Mouse (Mus musculus): ENCODE data around the gene Alcam. TPM values are rescaled to one million over a fixed set of nuclear protein-coding genes. Genes with fewer than 3 reads are reported as not detected.

Gene Alcam
- polyA plus RNA-seq (2014; fragmentation: Illumina TruSeq; extraction: RNeasy Lipid Tissue Mini Kit (QIAGEN cat#74804); ENCODE audit: low read depth, low replicate concordance), result 193 TPM

GRCm38 (mm10) chr16:52453971-52454514, at the start of gene Alcam:
TSS of gene Alcam (minus strand) at chr16:52454074.

